Mouse (Mus musculus): ENCODE results near the gene Hmcn2. TPM values are rescaled to one million over a fixed set of nuclear protein-coding genes. Genes with fewer than 3 reads are reported as not detected.

The Hmcn2 gene
- polyA plus RNA-seq, 1 experiment from 2014 or later = 1.0 TPM

GRCm38 (mm10) chr2:31446036-31446435, 131.8 kb downstream of the Hmcn2 start:
- Histone ChIP-seq H3K27me3 (ENCODE audit: insufficient read depth, low read length) (no peaks in the 10 kb centered on the region), H3K9ac (ENCODE audit: low read depth, low read length) (no peak overlapping the region), H3K36me3 (ENCODE audit: insufficient read depth, low read length) (no peaks in the 10 kb centered on the region), H3K4me3 (replicated peaks; ENCODE audit: low read depth, low read length) (no peak overlapping the region), H3K9me3 (replicated peaks; ENCODE audit: low read length) (no peaks in the 10 kb centered on the region), H3K4me1 (replicated peaks; ENCODE audit: insufficient read depth, low read length) (peaks cover 5% of the 10 kb centered on the region; the same call in 1 of the 2 replicates), H3K4me2 (ENCODE audit: low read length) (no peak overlapping the region), H3K27ac (no peak overlapping the region)
- ATAC-seq (replicated peaks; ENCODE audit: low FRiP score, low read depth) = no peak
- DNase-seq (ENCODE audit: low spot score) = no peak
- TF ChIP-seq CTCF (IDR thresholded peaks at IDR 0.05; ENCODE audit: low read depth) = no peak
- 75% methylated on average over 4 of the region's 4 CpGs for WGBS

GRCm38 (mm10) chr2:31446456-31446855, 132.2 kb downstream of the Hmcn2 start:
- TF ChIP-seq CTCF (IDR thresholded peaks at IDR 0.05; ENCODE audit: low read depth) = no peak
- H3K4me2 ChIP-seq (ENCODE audit: low read length) = no peak overlapping the region
- H3K9me3 ChIP-seq (replicated peaks; ENCODE audit: low read length) = no peaks in the 10 kb centered on the region
- no peak for DNase-seq (ENCODE audit: low spot score)
- peaks cover 5% of the 10 kb centered on the region; the same call in 1 of the 2 replicates for H3K4me1 ChIP-seq (replicated peaks; ENCODE audit: insufficient read depth, low read length)
- no peak overlapping the region for H3K27ac ChIP-seq
- no peak overlapping the region for H3K4me3 ChIP-seq (replicated peaks; ENCODE audit: low read depth, low read length)
- 61% methylated on average over 4 of the region's 4 CpGs for WGBS
- no peak overlapping the region for H3K9ac ChIP-seq (ENCODE audit: low read depth, low read length)
- no peaks in the 10 kb centered on the region for H3K27me3 ChIP-seq (ENCODE audit: insufficient read depth, low read length)
- no peaks in the 10 kb centered on the region for H3K36me3 ChIP-seq (ENCODE audit: insufficient read depth, low read length)
- no peak for ATAC-seq (replicated peaks; ENCODE audit: low FRiP score, low read depth)

- ATAC-seq (replicated peaks; ENCODE audit: low FRiP score, low read depth) = no peak
These were observed 133.3 kb downstream of the Hmcn2 start for GRCm38 (mm10) chr2:31447536-31447935.

GRCm38 (mm10) chr2:31448756-31449440, 134.7 kb downstream of the Hmcn2 start:
- Histone ChIP-seq H3K4me1 (replicated peaks; ENCODE audit: insufficient read depth, low read length) (peaks cover 2% of the 10 kb centered on the region; the same call in 1 of the 2 replicates), H3K27ac (no peak overlapping the region), H3K4me2 (ENCODE audit: low read length) (no peak overlapping the region), H3K4me3 (replicated peaks; ENCODE audit: low read depth, low read length) (no peak overlapping the region), H3K9ac (ENCODE audit: low read depth, low read length) (no peak overlapping the region), H3K27me3 (ENCODE audit: insufficient read depth, low read length) (no peaks in the 10 kb centered on the region), H3K36me3 (ENCODE audit: insufficient read depth, low read length) (no peaks in the 10 kb centered on the region), H3K9me3 (replicated peaks; ENCODE audit: low read length) (no peaks in the 10 kb centered on the region)
- 57% methylated on average over 3 of the region's 3 CpGs for WGBS
- DNase-seq (ENCODE audit: low spot score) (no peak), ATAC-seq (replicated peaks; ENCODE audit: low FRiP score, low read depth) (no peak)
- TF ChIP-seq CTCF (IDR thresholded peaks at IDR 0.05; ENCODE audit: low read depth) = no peak

More at GRCm38 (mm10) chr2:31447536-31447935, 133.3 kb downstream of the Hmcn2 start:
- Histone ChIP-seq H3K9me3 (replicated peaks; ENCODE audit: low read length) (no peaks in the 10 kb centered on the region), H3K4me3 (replicated peaks; ENCODE audit: low read depth, low read length) (no peak overlapping the region), H3K27me3 (ENCODE audit: insufficient read depth, low read length) (no peaks in the 10 kb centered on the region), H3K36me3 (ENCODE audit: insufficient read depth, low read length) (no peaks in the 10 kb centered on the region), H3K4me2 (ENCODE audit: low read length) (no peak overlapping the region), H3K27ac (no peak overlapping the region), H3K4me1 (replicated peaks; ENCODE audit: insufficient read depth, low read length) (peaks cover 5% of the 10 kb centered on the region; the same call in 1 of the 2 replicates), H3K9ac (ENCODE audit: low read depth, low read length) (no peak overlapping the region)
- no peak for TF ChIP-seq CTCF (IDR thresholded peaks at IDR 0.05; ENCODE audit: low read depth)
- DNase-seq (ENCODE audit: low spot score) = no peak
- 74% methylated on average over 2 of the region's 2 CpGs for WGBS

GRCm38 (mm10) chr2:31449441-31449815, 135.2 kb downstream of the Hmcn2 start:
- H3K4me3 ChIP-seq (replicated peaks; ENCODE audit: low read depth, low read length) = no peak overlapping the region
- peaks cover 5% of the 10 kb centered on the region; the same call in 1 of the 2 replicates for H3K4me1 ChIP-seq (replicated peaks; ENCODE audit: insufficient read depth, low read length)
- no peak overlapping the region for H3K9ac ChIP-seq (ENCODE audit: low read depth, low read length)
- no peak overlapping the region for H3K4me2 ChIP-seq (ENCODE audit: low read length)
- no peak for DNase-seq (ENCODE audit: low spot score)
- H3K9me3 ChIP-seq (replicated peaks; ENCODE audit: low read length) = no peaks in the 10 kb centered on the region
- H3K36me3 ChIP-seq (ENCODE audit: insufficient read depth, low read length) = no peaks in the 10 kb centered on the region
- TF ChIP-seq CTCF (IDR thresholded peaks at IDR 0.05; ENCODE audit: low read depth) = no peak
- WGBS = 50% methylated on average over 4 of the region's 4 CpGs
- no peak overlapping the region for H3K27ac ChIP-seq
- no peak for ATAC-seq (replicated peaks; ENCODE audit: low FRiP score, low read depth)
- no peaks in the 10 kb centered on the region for H3K27me3 ChIP-seq (ENCODE audit: insufficient read depth, low read length)

- Histone ChIP-seq H3K27me3 (ENCODE audit: insufficient read depth, low read length) (no peaks in the 10 kb centered on the region), H3K9ac (ENCODE audit: low read depth, low read length) (no peak overlapping the region), H3K4me2 (ENCODE audit: low read length) (no peak overlapping the region), H3K36me3 (ENCODE audit: insufficient read depth, low read length) (no peaks in the 10 kb centered on the region), H3K4me3 (replicated peaks; ENCODE audit: low read depth, low read length) (no peak overlapping the region), H3K27ac (no peak overlapping the region), H3K9me3 (replicated peaks; ENCODE audit: low read length) (no peaks in the 10 kb centered on the region), H3K4me1 (replicated peaks; ENCODE audit: insufficient read depth, low read length) (peaks cover 9% of the 10 kb centered on the region; the same call in 1 of the 2 replicates)
- DNase-seq (ENCODE audit: low spot score) = no peak
- no peak for ATAC-seq (replicated peaks; ENCODE audit: low FRiP score, low read depth)
- 94% methylated on average over 4 of the region's 4 CpGs for WGBS
- no peak for TF ChIP-seq CTCF (IDR thresholded peaks at IDR 0.05; ENCODE audit: low read depth)
These were observed 135.7 kb downstream of the Hmcn2 start for GRCm38 (mm10) chr2:31449902-31450301.
